Mouse (Mus musculus) forebrain, embryonic 16.5 days (tissue): ENCODE measurements around the gene Ryr3. TPM values are rescaled to one million over a fixed set of nuclear protein-coding genes. Genes with fewer than 3 reads are reported as not detected.

Experiments used
- ATAC-seq: fragments of 200-750 bp; cut with Nextera tagmentation; 2 replicates; pipeline ENCODE4 v1.8.0; 2017; ENCODE audit warnings: mild to moderate bottlenecking, moderate library complexity
- H3K27ac ChIP-seq: fragments of 300-500 bp; sonication (generic); 2 replicates; pipeline ENCODE4 v1.5.1; 2014; ENCODE audit warnings: low read length, control low read depth
- H3K27me3 ChIP-seq: fragments of 300-500 bp; sonication (generic); replicated peaks from 2 replicates; pipeline ENCODE4 v1.6.1; 2014; ENCODE audit warnings: low read length; ENCODE audit not compliant: control insufficient read depth, insufficient read depth
- H3K36me3 ChIP-seq: fragments of 300-500 bp; sonication (generic); 2 replicates; pipeline ENCODE4 v1.6.1; 2014; ENCODE audit not compliant: control insufficient read depth, insufficient read depth
- H3K4me1 ChIP-seq: fragments of 300-500 bp; sonication (generic); replicated peaks from 2 replicates; pipeline ENCODE4 v1.6.1; 2014; ENCODE audit warnings: low read length; ENCODE audit not compliant: control insufficient read depth, insufficient read depth
- H3K4me2 ChIP-seq: fragments of 300-500 bp; sonication (generic); 2 replicates; pipeline ENCODE4 v1.6.1; 2014; ENCODE audit warnings: mild to moderate bottlenecking, low read length, control low read depth
- H3K4me3 ChIP-seq: fragments of 300-500 bp; sonication (generic); replicated peaks from 2 replicates; pipeline ENCODE4 v1.5.1; 2014; ENCODE audit warnings: mild to moderate bottlenecking, low read length, control low read depth
- H3K9ac ChIP-seq: fragments of 300-500 bp; sonication (generic); replicated peaks from 2 replicates; pipeline ENCODE4 v1.6.1; 2014; ENCODE audit warnings: low read depth, low read length, control low read depth
- H3K9me3 ChIP-seq: fragments of 300-500 bp; sonication (generic); 2 replicates; pipeline ENCODE4 v1.6.1; 2016; ENCODE audit warnings: low read length; ENCODE audit not compliant: control insufficient read depth
- WGBS: fragments of 180-500 bp; shearing (Covaris S2); extraction: QIAGEN DNeasy Blood & Tissue Kit; methylation state at CpG from one replicate; pipeline ENCODE4 v1.1.7; 2014; 5-methylcytosine and 5-hydroxymethylcytosine counted together
- polyA plus RNA-seq: library from polyadenylated mRNA; unstranded; fragments of >200 nt; fragmentation: Nextera tagmentation; extraction: Ambion mirVana; gene quantifications from 2 replicates; pipeline ENCODE4 v1.2.1, GENCODE M21; 2015

Ryr3 gene
- polyA plus RNA-seq, 1 experiment from 2014 or later: 9.9 TPM

- Histone ChIP-seq H3K4me1 (peaks cover 9% of the 10 kb centered on the region), H3K4me2 (no peak overlapping the region), H3K9me3 (no peaks in the 10 kb centered on the region), H3K9ac (no peak overlapping the region), H3K27me3 (no peaks in the 10 kb centered on the region), H3K36me3 (no peaks in the 10 kb centered on the region), H3K27ac (peak overlapping the region; percentile 9; the same call in 1 of the 2 replicates), H3K4me3 (no peak overlapping the region)
- WGBS: 45% methylated on average over 4 of the region's 4 CpGs
- ATAC-seq: peak; percentile 57
These were observed 456.2 kb downstream of the Ryr3 start for GRCm38 (mm10) chr2:112760692-112761091.

- Histone ChIP-seq H3K27ac (no peak overlapping the region), H3K27me3 (no peaks in the 10 kb centered on the region), H3K9ac (no peak overlapping the region), H3K4me3 (no peak overlapping the region), H3K4me2 (no peak overlapping the region), H3K36me3 (no peaks in the 10 kb centered on the region), H3K9me3 (no peaks in the 10 kb centered on the region), H3K4me1 (peaks cover 9% of the 10 kb centered on the region)
- 79% methylated on average over 5 of the region's 5 CpGs for WGBS
- no peak for ATAC-seq
These were observed 457.2 kb downstream of the Ryr3 start for GRCm38 (mm10) chr2:112759678-112760077.

GRCm38 (mm10) chr2:112758732-112759131 is 458.2 kb downstream of the Ryr3 start:
- no peaks in the 10 kb centered on the region for H3K9me3 ChIP-seq
- no peak for ATAC-seq
- no peak overlapping the region for H3K4me2 ChIP-seq
- H3K27me3 ChIP-seq: no peaks in the 10 kb centered on the region
- no peaks in the 10 kb centered on the region for H3K36me3 ChIP-seq
- peaks cover 9% of the 10 kb centered on the region for H3K4me1 ChIP-seq
- no peak overlapping the region for H3K27ac ChIP-seq
- WGBS: 88% methylated on average over 2 of the region's 2 CpGs
- no peak overlapping the region for H3K9ac ChIP-seq
- H3K4me3 ChIP-seq: no peak overlapping the region

- no peak overlapping the region for H3K9ac ChIP-seq
- H3K4me3 ChIP-seq: no peak overlapping the region
- ATAC-seq: no peak
- no peak overlapping the region for H3K27ac ChIP-seq
- H3K27me3 ChIP-seq: no peaks in the 10 kb centered on the region
- H3K36me3 ChIP-seq: no peaks in the 10 kb centered on the region
- no peaks in the 10 kb centered on the region for H3K9me3 ChIP-seq
- 77% methylated on average over 4 of the region's 4 CpGs for WGBS
- H3K4me2 ChIP-seq: no peak overlapping the region
- H3K4me1 ChIP-seq: no peaks in the 10 kb centered on the region
These were observed 463.6 kb downstream of the Ryr3 start for GRCm38 (mm10) chr2:112753316-112753715.

GRCm38 (mm10) chr2:112751416-112751815 is 465.5 kb downstream of the Ryr3 start:
- ATAC-seq: no peak
- H3K9ac ChIP-seq: no peak overlapping the region
- H3K4me3 ChIP-seq: no peak overlapping the region
- H3K27me3 ChIP-seq: no peaks in the 10 kb centered on the region
- no peak overlapping the region for H3K27ac ChIP-seq
- 75% methylated on average over 5 of the region's 5 CpGs for WGBS
- no peaks in the 10 kb centered on the region for H3K9me3 ChIP-seq
- no peaks in the 10 kb centered on the region for H3K4me1 ChIP-seq
- H3K36me3 ChIP-seq: no peaks in the 10 kb centered on the region
- H3K4me2 ChIP-seq: no peak overlapping the region

GRCm38 (mm10) chr2:112748532-112748931 is 468.4 kb downstream of the Ryr3 start:
- Histone ChIP-seq H3K27me3 (no peaks in the 10 kb centered on the region), H3K4me2 (no peak overlapping the region), H3K9me3 (no peaks in the 10 kb centered on the region), H3K27ac (peak overlapping the region; percentile 50), H3K9ac (no peak overlapping the region), H3K4me3 (no peak overlapping the region), H3K36me3 (no peaks in the 10 kb centered on the region), H3K4me1 (no peaks in the 10 kb centered on the region)
- WGBS: 63% methylated on average over 1 of the region's 1 CpGs
- ATAC-seq: peak; percentile 72

GRCm38 (mm10) chr2:112732942-112733341 is 484.0 kb downstream of the Ryr3 start:
- H3K4me2 ChIP-seq: no peak overlapping the region
- H3K36me3 ChIP-seq: no peaks in the 10 kb centered on the region
- no peak overlapping the region for H3K4me3 ChIP-seq
- no peak overlapping the region for H3K27ac ChIP-seq
- H3K9ac ChIP-seq: no peak overlapping the region
- ATAC-seq: 0 out of 2 replicates have a peak, but pooled peaks have one; percentile 47
- no peaks in the 10 kb centered on the region for H3K27me3 ChIP-seq
- WGBS: 22% methylated on average over 2 of the region's 2 CpGs
- no peaks in the 10 kb centered on the region for H3K4me1 ChIP-seq
- H3K9me3 ChIP-seq: no peaks in the 10 kb centered on the region

- no peaks in the 10 kb centered on the region for H3K9me3 ChIP-seq
- H3K27ac ChIP-seq: no peak overlapping the region
- no peak overlapping the region for H3K4me2 ChIP-seq
- H3K9ac ChIP-seq: no peak overlapping the region
- WGBS: 44% methylated on average over 6 of the region's 6 CpGs
- no peaks in the 10 kb centered on the region for H3K27me3 ChIP-seq
- ATAC-seq: no peak
- no peaks in the 10 kb centered on the region for H3K4me1 ChIP-seq
- H3K4me3 ChIP-seq: no peak overlapping the region
- H3K36me3 ChIP-seq: no peaks in the 10 kb centered on the region
These were observed 489.1 kb downstream of the Ryr3 start for GRCm38 (mm10) chr2:112727842-112728241.

GRCm38 (mm10) chr2:112721217-112721616 is 495.7 kb downstream of the Ryr3 start:
- peaks cover 3% of the 10 kb centered on the region; the same call in 1 of the 2 replicates for H3K4me1 ChIP-seq
- H3K4me3 ChIP-seq: no peak overlapping the region
- no peaks in the 10 kb centered on the region for H3K27me3 ChIP-seq
- H3K27ac ChIP-seq: no peak overlapping the region
- H3K9me3 ChIP-seq: no peaks in the 10 kb centered on the region
- no peak overlapping the region for H3K4me2 ChIP-seq
- H3K9ac ChIP-seq: no peak overlapping the region
- ATAC-seq: no peak
- 84% methylated on average over 1 of the region's 1 CpGs for WGBS
- no peaks in the 10 kb centered on the region for H3K36me3 ChIP-seq

GRCm38 (mm10) chr2:112720715-112721114 is 496.2 kb downstream of the Ryr3 start:
- H3K4me3 ChIP-seq: no peak overlapping the region
- no peaks in the 10 kb centered on the region for H3K27me3 ChIP-seq
- no peak overlapping the region for H3K27ac ChIP-seq
- peaks cover 3% of the 10 kb centered on the region; the same call in 1 of the 2 replicates for H3K4me1 ChIP-seq
- no peaks in the 10 kb centered on the region for H3K36me3 ChIP-seq
- no peak overlapping the region for H3K9ac ChIP-seq
- ATAC-seq: peak; percentile 50; the same call in 1 of the 2 replicates
- 5% methylated on average over 3 of the region's 3 CpGs for WGBS
- no peak overlapping the region for H3K4me2 ChIP-seq
- no peaks in the 10 kb centered on the region for H3K9me3 ChIP-seq
